Mouse (Mus musculus): ENCODE data around the gene Ces1h.

The Ces1h gene

DNA sequence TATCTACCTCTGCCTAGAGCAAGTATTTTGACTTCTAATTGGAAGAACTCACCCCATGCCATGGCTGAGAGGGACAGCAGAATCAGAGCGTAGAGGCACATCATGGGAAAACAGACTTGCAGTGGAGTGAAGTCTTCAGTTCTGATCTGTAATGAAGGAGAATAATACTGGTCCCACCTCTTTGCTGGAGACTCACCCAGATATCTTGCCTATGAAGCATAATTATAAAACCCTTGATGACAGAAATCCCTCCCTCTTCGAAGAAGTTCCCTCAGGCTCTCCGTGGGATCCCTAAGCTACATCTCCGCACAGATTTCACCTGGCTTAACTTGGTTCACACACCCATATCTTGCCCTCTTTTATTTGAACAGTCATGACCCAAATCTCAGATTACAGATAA lies at the start of gene Ces1h:
Ces1h (minus strand) TSS at position 101 of the 400 bp plus-strand sequence.
- DNase-seq: no peak

DNA sequence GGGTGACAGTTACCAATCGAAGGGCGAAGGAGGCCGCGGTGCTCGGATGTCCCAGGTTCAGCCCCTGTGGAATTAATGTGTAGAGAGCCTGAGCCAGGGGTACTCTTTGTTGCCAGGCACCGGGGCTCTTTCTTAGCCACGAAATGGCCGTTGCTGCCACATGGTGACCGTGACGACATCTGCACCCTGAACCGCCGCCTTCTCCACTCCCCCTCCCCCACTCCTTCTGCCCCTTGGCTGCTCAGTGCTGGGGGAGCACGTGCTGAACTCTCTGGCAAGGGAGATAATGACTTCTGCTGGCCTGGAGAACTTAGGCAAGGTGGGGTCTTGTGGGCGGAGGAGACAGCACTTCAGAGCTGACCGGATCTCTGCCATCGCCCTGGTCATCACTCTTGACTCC lies 47.7 kb upstream of the Ces1h start:
- DNase-seq: no peak

DNA sequence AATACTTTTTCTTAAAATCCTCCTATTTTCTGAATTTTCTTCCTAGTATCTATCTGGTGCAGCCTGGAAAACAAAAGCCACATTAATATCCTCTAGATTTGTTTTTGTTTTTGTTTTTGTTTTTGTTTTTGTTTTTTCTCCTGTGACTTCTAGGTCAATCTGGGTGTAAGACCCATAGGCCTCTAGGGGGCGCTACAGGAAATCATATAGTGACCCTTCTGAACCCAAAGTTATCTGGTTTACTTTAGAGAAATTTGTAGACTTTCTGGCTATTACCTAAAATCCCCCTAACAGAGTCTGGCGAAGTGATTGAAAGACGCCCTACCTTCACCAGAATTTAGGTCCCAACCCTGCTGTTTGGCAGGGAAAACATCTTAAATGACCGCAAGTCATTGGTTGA lies 35.9 kb upstream of the Ces1h start:
- DNase-seq: no peak

DNA sequence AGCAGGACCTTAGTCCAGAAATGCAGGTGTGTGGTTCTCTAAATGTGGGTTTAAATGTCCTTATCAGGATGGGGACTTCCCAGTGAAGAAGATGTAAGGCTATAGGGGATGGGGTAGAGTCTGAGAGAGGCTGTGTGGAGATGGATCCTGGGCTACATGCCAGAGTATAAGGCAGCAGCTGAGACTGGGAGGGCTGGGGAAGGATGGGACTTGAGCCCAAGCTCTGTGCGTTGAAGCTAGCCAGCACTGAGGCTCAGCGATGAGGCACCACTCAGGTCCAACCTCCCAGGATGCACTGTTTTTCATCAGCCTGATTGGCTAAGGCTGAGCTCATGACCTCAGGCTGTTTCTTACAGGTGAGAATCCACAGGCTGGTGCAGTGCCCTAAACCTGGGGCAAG lies 29.3 kb upstream of the Ces1h start:
- DNase-seq: no peak

DNA sequence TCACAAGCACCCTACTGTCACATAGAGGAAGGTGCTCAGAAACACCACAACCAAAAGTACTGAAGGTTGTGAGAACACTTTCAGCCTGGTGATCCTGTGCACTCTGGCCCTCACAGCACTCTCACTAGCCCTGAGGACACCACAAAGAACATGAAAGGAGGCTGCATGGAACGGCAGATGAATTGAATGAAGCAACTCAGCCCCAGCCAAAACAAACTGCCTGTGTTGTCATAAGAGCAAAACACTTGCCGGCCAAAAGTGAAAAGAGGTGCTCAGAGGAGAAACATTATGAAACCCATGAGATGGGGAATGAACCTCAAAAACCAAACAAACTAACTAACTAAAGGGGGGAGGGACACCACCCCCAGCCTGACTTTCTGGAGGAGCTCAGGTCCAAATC lies 20.2 kb upstream of the Ces1h start:
- DNase-seq: no peak

DNA sequence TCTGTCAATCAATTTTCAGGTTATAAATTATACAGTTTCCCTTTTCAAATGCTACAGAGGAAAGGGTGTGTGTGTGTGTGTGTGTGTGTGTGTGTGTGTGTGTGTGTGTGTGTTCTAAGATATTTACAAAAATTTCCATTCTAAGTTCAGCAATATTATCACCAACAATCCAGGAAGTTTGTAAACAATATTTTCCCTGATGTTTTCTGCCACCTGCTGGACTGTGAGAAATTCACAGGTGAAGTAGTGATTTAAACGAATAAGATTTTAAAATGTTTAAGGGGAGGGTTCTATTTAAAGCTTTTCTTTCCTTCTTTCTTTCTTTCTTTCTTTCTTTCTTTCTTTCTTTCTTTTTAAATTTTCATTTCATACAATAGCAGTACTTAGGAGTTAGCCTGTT lies 18.5 kb upstream of the Ces1h start:
- peak; percentile 65 for DNase-seq

DNA sequence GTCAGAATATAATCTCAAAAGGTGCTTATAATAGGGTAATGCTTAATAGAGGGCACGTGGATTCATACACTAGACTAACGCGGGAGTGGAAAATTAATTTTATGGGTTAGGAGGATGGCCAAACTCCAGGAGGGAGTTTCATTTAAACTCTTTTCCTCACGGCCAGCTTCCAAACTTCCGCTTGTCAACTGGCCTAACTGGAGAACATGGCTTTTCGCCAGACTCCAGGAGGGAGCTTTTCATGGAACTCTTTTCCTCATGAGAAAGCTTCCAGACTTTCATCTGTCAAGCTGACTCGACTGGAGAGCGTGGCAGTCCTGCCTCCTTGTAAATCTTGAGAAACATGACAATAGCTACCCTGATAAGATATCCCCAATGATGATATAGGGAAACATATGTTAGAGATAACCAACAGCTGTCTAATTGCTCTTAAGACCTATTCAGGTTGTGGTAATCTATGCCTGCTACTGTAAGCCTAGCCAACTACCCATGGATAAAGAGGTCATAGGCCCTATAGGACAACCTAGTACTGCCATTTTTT lies 14.6 kb upstream of the Ces1h start:
- DNase-seq: peak; percentile 91

DNA sequence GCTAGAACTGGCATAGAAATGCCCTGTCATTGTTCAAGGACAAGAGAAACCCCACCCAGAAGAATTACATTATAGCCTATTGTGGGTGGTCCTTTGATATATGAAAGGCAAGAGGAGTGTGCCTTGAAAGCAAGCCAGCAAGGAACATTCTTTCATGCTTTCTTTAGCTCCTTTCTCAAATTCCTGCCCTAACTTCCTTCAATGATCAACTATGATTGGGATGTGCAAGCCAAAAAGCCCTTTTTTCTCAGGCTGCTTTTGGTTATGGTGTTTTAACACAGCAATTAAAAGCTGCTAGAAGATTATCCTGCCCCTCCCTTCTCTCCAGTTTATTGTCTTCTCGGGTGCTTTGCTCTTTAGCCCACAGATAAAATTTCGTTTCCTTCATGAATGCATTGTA lies 10.0 kb downstream of the Ces1h start:
- peak; percentile 83 for DNase-seq

DNA sequence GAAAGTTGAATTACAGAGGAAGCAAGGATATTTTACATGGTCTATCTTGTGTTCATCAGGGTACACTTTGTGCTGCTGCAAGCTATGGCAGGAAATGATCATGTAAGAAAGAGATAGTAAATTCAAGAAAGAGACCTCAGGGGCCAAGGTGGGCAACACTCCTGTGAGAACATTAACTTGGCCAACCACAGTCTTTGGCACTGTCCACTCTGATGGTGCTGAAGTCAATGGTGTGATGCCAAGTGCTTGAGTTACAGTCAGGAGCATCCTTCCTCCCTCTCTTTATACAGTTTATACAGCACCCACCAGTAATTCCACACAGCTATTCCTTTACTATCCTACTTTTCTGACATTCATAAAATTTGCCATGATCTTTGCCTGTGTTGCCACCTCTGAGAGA lies 19.4 kb downstream of the Ces1h start:
- DNase-seq: no peak

DNA sequence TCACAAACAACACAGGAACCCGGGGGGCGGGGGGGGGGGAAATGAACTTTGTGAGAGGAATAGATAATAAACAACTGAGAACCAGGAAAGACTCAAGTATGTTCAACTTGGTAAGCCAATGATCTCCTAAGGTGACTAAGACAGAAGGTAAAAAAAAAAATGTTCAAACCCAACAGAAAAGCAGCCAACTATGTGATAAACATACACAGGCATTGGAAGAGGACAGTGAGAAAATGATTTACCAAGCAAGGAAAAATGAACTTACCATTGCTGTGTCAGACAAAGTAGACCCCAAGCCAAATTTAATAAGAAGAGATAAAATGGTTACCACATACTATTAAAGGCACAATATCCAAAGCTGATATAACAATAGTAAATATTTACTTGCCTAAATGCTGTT lies 40.0 kb downstream of the Ces1h start:
- DNase-seq: peak; percentile 67

DNA sequence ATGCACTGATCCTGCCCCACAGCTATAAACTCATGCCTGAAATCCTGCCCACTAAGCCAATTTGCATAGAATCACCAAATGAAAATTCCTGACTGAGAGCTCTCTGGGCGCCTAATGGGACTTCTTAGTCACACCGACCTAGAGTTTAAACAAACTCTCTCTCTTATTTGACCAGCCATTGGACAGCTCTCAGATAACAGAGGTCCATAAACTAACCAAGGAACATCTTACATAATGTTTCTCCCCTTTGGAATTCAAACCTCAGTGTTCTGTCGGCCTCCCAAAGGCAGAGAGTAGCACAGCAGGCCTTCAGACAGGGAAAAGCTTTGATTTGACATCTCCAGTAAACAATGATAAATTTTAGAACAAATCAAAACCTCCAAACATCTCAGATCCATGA lies 42.3 kb downstream of the Ces1h start, which contains the start of gene Ces1g:
Ces1g (minus strand) TSS at position 102 of the 400 bp plus-strand sequence.
- DNase-seq: peak; percentile 47

DNA sequence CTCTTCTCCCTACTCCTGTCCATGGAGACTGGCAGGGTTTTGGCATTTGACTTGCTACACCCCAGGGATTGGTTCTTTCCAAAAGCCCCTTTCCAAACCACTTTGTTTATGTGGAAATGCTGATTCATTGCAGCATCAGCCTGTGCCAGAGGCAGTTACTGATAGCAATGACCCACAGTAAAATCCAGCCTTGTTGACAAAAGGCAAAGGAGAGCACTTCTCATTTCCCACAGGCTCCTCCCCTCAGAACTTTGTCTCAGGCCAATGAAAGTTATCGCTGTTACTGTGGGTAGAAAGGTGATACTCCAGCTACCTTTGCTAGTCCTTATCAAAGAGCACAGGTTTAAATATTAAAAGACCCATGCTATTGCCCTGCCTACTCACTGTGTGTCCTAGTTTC lies 46.8 kb downstream of the Ces1h start:
- DNase-seq: peak; percentile 38

DNA sequence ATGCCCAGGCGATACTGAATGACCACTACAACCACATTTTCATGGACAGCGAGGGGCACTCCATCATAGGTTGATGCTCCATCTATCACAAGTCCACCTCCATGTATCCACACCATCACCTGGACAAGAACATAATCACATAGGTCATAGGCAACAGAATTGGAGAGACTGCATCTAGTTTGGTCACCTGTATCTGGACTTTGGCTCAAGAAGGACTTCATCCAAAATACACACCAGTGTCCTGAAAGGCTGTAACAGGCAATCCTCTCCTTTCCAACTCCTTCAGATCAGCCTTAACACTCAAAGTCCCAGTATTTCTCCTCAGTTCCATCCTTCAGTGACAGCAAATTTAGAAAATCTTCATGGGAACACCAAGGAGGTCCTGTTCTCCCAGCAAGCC lies 48.4 kb downstream of the Ces1h start:
- DNase-seq: no peak

DNA sequence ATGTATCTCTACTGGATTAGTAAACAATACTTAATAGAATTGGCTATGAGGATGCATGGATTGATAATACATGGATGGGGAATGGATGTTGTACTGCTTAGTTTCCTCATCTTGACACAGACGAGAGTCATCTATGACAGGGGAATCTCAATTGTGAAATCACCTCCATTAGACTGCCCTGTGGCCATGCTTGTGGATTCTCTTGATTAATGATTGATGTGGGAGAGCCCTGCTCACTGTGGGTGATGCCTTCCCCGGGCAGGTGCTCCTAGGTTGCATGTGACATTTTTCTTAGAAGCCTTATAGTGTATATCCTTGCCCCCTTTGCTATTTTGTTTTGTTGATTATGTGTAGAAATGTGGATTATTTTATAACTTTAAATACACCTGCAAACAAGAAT lies 54.4 kb downstream of the Ces1h start:
- DNase-seq: peak; percentile 67

DNA sequence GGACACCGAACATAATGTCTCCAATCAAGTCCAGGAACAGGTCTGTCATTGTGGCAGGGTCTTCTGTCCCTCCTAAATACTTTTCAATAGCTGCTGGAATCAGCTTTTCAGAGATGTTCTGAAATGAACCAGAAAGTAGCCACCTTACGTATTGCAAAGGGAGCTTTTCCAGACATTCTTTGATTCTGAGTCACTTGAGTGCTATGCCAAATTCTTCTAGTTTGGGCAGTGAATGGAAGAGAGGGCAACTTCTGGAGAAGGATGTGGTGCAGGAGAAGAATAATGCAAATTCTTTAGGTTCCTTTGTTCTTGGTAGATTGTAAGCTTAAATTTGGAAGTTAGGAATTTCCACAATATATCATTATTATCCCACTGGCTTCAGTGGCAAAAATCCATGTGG lies 62.5 kb downstream of the Ces1h start:
- DNase-seq: no peak

DNA sequence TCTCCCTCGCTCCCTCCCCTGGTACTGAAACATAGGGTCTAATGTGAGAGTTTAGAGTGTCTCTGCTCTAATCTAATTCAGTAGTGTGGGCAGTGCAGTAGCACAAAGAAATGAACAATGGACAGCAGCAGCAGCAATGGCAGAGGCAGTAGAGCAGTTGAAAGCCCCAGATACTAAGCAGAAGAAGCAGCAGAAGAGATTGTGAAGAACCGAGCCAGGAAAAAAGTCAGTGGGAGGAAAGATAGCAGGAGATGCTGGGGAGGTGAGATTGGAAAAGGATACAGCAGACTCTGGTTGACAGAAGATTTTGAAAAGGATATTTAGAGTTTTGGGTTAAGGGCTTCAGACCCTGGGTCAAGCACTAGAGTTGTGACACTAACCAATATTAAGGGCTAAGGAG lies 64.0 kb downstream of the Ces1h start:
- no peak for DNase-seq

Measured in kidney, adult 9 months (tissue).